Mouse (Mus musculus): ENCODE results near the gene Grik3. TPM values are rescaled to one million over a fixed set of nuclear protein-coding genes. Genes with fewer than 3 reads are reported as not detected.

Grik3 gene
- total and polyA plus RNA-seq, 3 experiments, result under 0.01 TPM; not detected in 2

DNA sequence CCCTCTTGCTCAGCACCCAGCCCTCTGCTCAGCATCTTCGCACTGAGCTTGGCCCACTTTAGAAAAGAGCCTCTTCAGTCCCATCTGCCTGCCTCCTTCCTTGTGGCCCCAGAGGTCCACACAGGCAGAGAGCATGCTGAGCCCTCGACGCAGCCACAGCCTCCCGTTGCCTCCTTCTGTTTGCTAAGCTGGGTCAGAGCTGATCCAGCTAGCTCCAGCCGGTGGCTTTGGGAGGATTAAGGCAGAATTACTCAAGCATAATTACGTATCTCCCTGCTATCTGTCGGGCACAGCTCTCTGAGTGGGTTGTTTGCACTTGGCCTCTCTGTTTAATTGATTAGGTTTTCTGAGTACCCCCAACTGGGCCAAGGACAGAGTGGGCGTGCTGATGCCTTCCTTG, 167.9 kb downstream of the Grik3 start:
- no peaks in the 10 kb centered on the region for H3K4me1 ChIP-seq (ENCODE audit: control insufficient read depth in 1 of 2, insufficient read depth in 2 of 2, low read length in 2 of 2)
- H3K79me2 ChIP-seq (ENCODE audit: control insufficient read depth, insufficient read depth, low read length, poor library complexity), result no peaks in the 10 kb centered on the region
- no peak overlapping the region for H3K4me3 ChIP-seq (ENCODE audit: control insufficient read depth in 1 of 2, insufficient read depth in 1 of 2, low read depth in 2 of 2, low read length in 2 of 2)
- DNase-seq (ENCODE audit: low read depth, low spot score), result no peak
- no peak for TF ChIP-seq ZNF384 (IDR thresholded peaks at IDR 0.05; ENCODE audit: low read depth, low read length)
- no peak for TF ChIP-seq SMC3 (IDR thresholded peaks at IDR 0.05; ENCODE audit: low read depth, low read length)
- no peaks in the 10 kb centered on the region for H3K9me3 ChIP-seq (replicated peaks; ENCODE audit: insufficient read depth, low read length)
- no peak overlapping the region for H3K27ac ChIP-seq (ENCODE audit: control insufficient read depth, low read depth, low read length)
- no peaks in the 10 kb centered on the region for H3K36me3 ChIP-seq (ENCODE audit: control insufficient read depth in 1 of 2, insufficient read depth in 2 of 2, low read length in 2 of 2)
- H3K27me3 ChIP-seq (ENCODE audit: control insufficient read depth in 1 of 2, insufficient read depth in 2 of 2, low read length in 2 of 2), result no peaks in the 10 kb centered on the region
- no peak overlapping the region for H3K9ac ChIP-seq (ENCODE audit: control insufficient read depth, low read depth, low read length, poor library complexity, severe bottlenecking)

DNA sequence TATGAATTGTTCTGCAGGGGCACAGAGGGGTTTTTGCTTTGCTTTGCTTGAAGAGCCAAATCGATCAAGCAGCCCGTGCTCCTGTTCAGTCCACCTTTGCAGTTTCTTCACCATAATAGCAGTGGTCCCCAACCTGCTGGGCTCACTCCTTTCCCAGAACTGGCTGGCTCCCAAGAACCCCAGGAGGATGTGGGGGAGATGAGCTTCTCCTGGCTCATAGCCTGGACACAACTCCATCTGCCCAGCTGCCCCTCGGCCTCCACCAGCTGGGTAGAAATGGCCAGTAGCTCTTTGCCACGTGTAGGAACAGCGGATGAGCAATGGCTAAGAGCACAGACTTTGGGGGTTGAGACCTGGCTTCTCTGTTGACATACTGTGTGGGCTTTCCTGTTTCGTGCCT, 171.5 kb downstream of the Grik3 start:
- Histone ChIP-seq H3K4me3 (ENCODE audit: control insufficient read depth in 1 of 2, insufficient read depth in 1 of 2, low read depth in 2 of 2, low read length in 2 of 2) (no peak overlapping the region), H3K9ac (ENCODE audit: control insufficient read depth, low read depth, low read length, poor library complexity, severe bottlenecking) (no peak overlapping the region), H3K27me3 (ENCODE audit: control insufficient read depth in 1 of 2, insufficient read depth in 2 of 2, low read length in 2 of 2) (no peaks in the 10 kb centered on the region), H3K9me3 (replicated peaks; ENCODE audit: insufficient read depth, low read length) (no peaks in the 10 kb centered on the region), H3K36me3 (ENCODE audit: control insufficient read depth in 1 of 2, insufficient read depth in 2 of 2, low read length in 2 of 2) (no peaks in the 10 kb centered on the region), H3K27ac (ENCODE audit: control insufficient read depth, low read depth, low read length) (no peak overlapping the region), H3K79me2 (ENCODE audit: control insufficient read depth, insufficient read depth, low read length, poor library complexity) (no peaks in the 10 kb centered on the region), H3K4me1 (ENCODE audit: control insufficient read depth in 1 of 2, insufficient read depth in 2 of 2, low read length in 2 of 2) (no peaks in the 10 kb centered on the region)
- no peak for TF ChIP-seq NELFE (IDR thresholded peaks at IDR 0.05; ENCODE audit: low read depth, low read length)
- no peak for TF ChIP-seq MYB (IDR thresholded peaks at IDR 0.05; ENCODE audit: low read depth, low read length)
- TF ChIP-seq RAD21 (IDR thresholded peaks at IDR 0.05; ENCODE audit: low read depth, low read length), result no peak
- TF ChIP-seq E2F4 (IDR thresholded peaks at IDR 0.05; ENCODE audit: borderline replicate concordance, low read depth, low read length), result no peak
- TF ChIP-seq KAT2A (conservative IDR thresholded peaks at IDR 0.05; ENCODE audit: low read depth, low read length), result no peak
- no peak for TF ChIP-seq TBP (IDR thresholded peaks at IDR 0.05; ENCODE audit: low read depth, low read length)
- TF ChIP-seq CHD1 (IDR thresholded peaks at IDR 0.05; ENCODE audit: low read depth, low read length), result no peak
- no peak for TF ChIP-seq POLR2AphosphoS2 (IDR thresholded peaks at IDR 0.05; ENCODE audit: low read length)
- TF ChIP-seq POLR2AphosphoS5 (IDR thresholded peaks at IDR 0.05; ENCODE audit: borderline replicate concordance, low read depth, low read length), result no peak
- TF ChIP-seq NRF1 (IDR thresholded peaks at IDR 0.05; ENCODE audit: insufficient read depth, low read depth, low read length, poor library complexity, severe bottlenecking), result no peak
- TF ChIP-seq ZKSCAN1 (IDR thresholded peaks at IDR 0.05; ENCODE audit: low read depth, low read length), result no peak
- no peak for DNase-seq (ENCODE audit: low read depth, low spot score)

DNA sequence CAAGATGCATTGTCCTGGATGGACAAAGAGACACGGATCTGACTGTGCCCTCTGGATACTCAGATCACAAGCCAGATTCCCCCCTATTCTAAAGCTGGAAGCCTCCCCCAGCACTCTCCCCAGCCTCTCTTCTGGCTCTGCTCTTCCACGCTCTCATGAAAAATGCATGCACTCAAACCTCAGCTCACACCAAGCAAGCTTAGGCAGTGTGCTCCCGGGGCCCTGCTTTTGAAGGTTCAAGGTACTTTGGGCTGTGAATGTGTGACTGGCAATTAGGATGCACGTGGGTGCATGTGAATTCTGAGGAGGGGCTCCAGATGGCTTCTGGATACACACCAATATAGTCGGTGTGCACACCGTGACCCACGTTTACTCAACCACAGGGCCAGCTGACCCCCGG, 172.8 kb downstream of the Grik3 start:
- Histone ChIP-seq H3K9ac (ENCODE audit: control insufficient read depth, low read depth, low read length, poor library complexity, severe bottlenecking) (no peak overlapping the region), H3K4me3 (ENCODE audit: control insufficient read depth in 1 of 2, insufficient read depth in 1 of 2, low read depth in 2 of 2, low read length in 2 of 2) (no peak overlapping the region), H3K9me3 (replicated peaks; ENCODE audit: insufficient read depth, low read length) (no peaks in the 10 kb centered on the region), H3K36me3 (ENCODE audit: control insufficient read depth in 1 of 2, insufficient read depth in 2 of 2, low read length in 2 of 2) (no peaks in the 10 kb centered on the region), H3K27me3 (ENCODE audit: control insufficient read depth in 1 of 2, insufficient read depth in 2 of 2, low read length in 2 of 2) (no peaks in the 10 kb centered on the region), H3K27ac (ENCODE audit: control insufficient read depth, low read depth, low read length) (no peak overlapping the region), H3K4me1 (ENCODE audit: control insufficient read depth in 1 of 2, insufficient read depth in 2 of 2, low read length in 2 of 2) (no peaks in the 10 kb centered on the region), H3K79me2 (ENCODE audit: control insufficient read depth, insufficient read depth, low read length, poor library complexity) (no peaks in the 10 kb centered on the region)
- no peak for TF ChIP-seq USF1 (IDR thresholded peaks at IDR 0.05; ENCODE audit: low read depth, low read length)
- no peak for TF ChIP-seq MYC (IDR thresholded peaks at IDR 0.05; ENCODE audit: low read depth, low read length)
- no peak for TF ChIP-seq MYB (IDR thresholded peaks at IDR 0.05; ENCODE audit: low read depth, low read length)
- TF ChIP-seq MXI1 (IDR thresholded peaks at IDR 0.05; ENCODE audit: low read depth, low read length), result no peak
- no peak for TF ChIP-seq HCFC1 (IDR thresholded peaks at IDR 0.05; ENCODE audit: low read depth, low read length)
- no peak for TF ChIP-seq GABPA (IDR thresholded peaks at IDR 0.05; ENCODE audit: low read depth, low read length)
- TF ChIP-seq NELFE (IDR thresholded peaks at IDR 0.05; ENCODE audit: low read depth, low read length), result no peak
- no peak for TF ChIP-seq ELF1 (IDR thresholded peaks at IDR 0.05; ENCODE audit: low read depth, low read length)
- TF ChIP-seq ZMIZ1 (IDR thresholded peaks at IDR 0.05; ENCODE audit: low read depth, low read length), result no peak
- TF ChIP-seq MAFK (IDR thresholded peaks at IDR 0.05; ENCODE audit: borderline replicate concordance, low read depth, low read length), result no peak
- no peak for TF ChIP-seq TAL1 (IDR thresholded peaks at IDR 0.05; ENCODE audit: low read length)
- TF ChIP-seq ZKSCAN1 (IDR thresholded peaks at IDR 0.05; ENCODE audit: low read depth, low read length), result no peak
- no peak for TF ChIP-seq POLR2AphosphoS2 (IDR thresholded peaks at IDR 0.05; ENCODE audit: low read length)
- no peak for TF ChIP-seq ETS1 (IDR thresholded peaks at IDR 0.05; ENCODE audit: low read depth, low read length)
- no peak for DNase-seq (ENCODE audit: low read depth, low spot score)

Measured in MEL (cell line).